Mouse (Mus musculus): ENCODE results near the gene Copz1. TPM values are rescaled to one million over a fixed set of nuclear protein-coding genes. Genes with fewer than 3 reads are reported as not detected.

Gene Copz1
- polyA plus RNA-seq, 2 experiments = 118 to 205 TPM

DNA sequence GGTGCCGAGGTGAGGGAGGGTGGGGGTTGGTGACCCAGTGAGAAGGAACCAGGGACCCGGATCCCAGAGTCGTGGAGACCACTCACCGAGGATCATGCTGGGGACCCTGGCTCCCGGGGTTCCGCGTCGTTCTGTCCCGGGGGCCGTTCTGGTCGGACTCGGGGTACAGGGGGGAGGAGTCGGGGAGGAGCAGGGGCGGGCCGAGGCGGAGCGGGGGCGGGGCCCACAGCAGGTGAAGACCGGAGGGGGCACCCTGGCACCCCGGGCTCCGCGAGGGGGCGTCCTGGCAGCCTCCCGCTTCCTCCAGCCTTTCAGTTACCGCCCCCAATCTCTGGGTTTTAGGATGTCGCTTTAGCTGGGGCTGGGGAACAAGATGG, 67.4 kb downstream of the Copz1 start, which contains the start of gene Zfp385a:
TSS of gene Zfp385a (minus strand) at position 133 of the 377 bp plus-strand sequence.
- Histone ChIP-seq H3K9me3 (ENCODE audit: control insufficient read depth, low read length) (no peaks in the 10 kb centered on the region), H3K4me2 (ENCODE audit: low read depth) (peak within 1 kb of the TSS; percentile 94), H3K36me3 (replicated peaks; ENCODE audit: control insufficient read depth, insufficient read depth, low read depth) (no peaks in the 10 kb centered on the region), H3K27ac (no peak within 1 kb of the TSS), H3K9ac (replicated peaks) (peak within 1 kb of the TSS; percentile 36), H3K4me3 (ENCODE audit: insufficient read depth in 1 of 2, low read depth in 2 of 2, low read length in 2 of 2) (peak within 1 kb of the TSS; percentile 62 to 75), H3K4me1 (replicated peaks; ENCODE audit: control insufficient read depth in 2 of 2, insufficient read depth in 2 of 2, low read length in 1 of 2) (peaks cover 3 to 30% of the 10 kb centered on the region in 2 experiments), H3K27me3 (ENCODE audit: control insufficient read depth, insufficient read depth, low read length) (no peaks in the 10 kb centered on the region; the same call in 1 of the 2 replicates)
- TF ChIP-seq CTCF (IDR thresholded peaks at IDR 0.05; ENCODE audit: low read depth) = 0 out of 2 replicates have a peak, but pooled peaks have one; percentile 15
- no peak for TF ChIP-seq EP300 (IDR thresholded peaks at IDR 0.05; ENCODE audit: low read depth)
- ATAC-seq (ENCODE audit: insufficient read depth) (peak; percentile 69), DNase-seq (ENCODE audit: low read depth in 3 of 3, low spot score in 3 of 3) (no peak)
- WGBS (ENCODE audit: insufficient replicate concordance) = under 1% methylated on average over 25 of the region's 26 CpGs

- no peak for ATAC-seq (ENCODE audit: insufficient read depth)
- peaks cover 3% of the 10 kb centered on the region; the same call in 1 of the 2 replicates for H3K36me3 ChIP-seq (replicated peaks; ENCODE audit: control insufficient read depth, insufficient read depth, low read depth)
- H3K27ac ChIP-seq = no peak overlapping the region
- WGBS (ENCODE audit: insufficient replicate concordance) = 16% methylated on average over 4 of the region's 4 CpGs
- no peak overlapping the region for H3K4me3 ChIP-seq (ENCODE audit: insufficient read depth in 1 of 2, low read depth in 2 of 2, low read length in 2 of 2)
- peak overlapping the region; percentile 94 for H3K4me2 ChIP-seq (ENCODE audit: low read depth)
- peaks cover 3 to 30% of the 10 kb centered on the region in 2 experiments for H3K4me1 ChIP-seq (replicated peaks; ENCODE audit: control insufficient read depth in 2 of 2, insufficient read depth in 2 of 2, low read length in 1 of 2)
- no peak for DNase-seq (ENCODE audit: low read depth in 3 of 3, low spot score in 3 of 3)
- no peaks in the 10 kb centered on the region for H3K9me3 ChIP-seq (ENCODE audit: control insufficient read depth, low read length)
- TF ChIP-seq EP300 (IDR thresholded peaks at IDR 0.05; ENCODE audit: low read depth) = no peak
- peak; percentile 42 for TF ChIP-seq CTCF (IDR thresholded peaks at IDR 0.05; ENCODE audit: low read depth)
- H3K27me3 ChIP-seq (ENCODE audit: control insufficient read depth, insufficient read depth, low read length) = no peaks in the 10 kb centered on the region; the same call in 1 of the 2 replicates
- no peak overlapping the region for H3K9ac ChIP-seq (replicated peaks)
Observed at GRCm38 (mm10) chr15:103340786-103341185, 68.3 kb downstream of the Copz1 start.

DNA sequence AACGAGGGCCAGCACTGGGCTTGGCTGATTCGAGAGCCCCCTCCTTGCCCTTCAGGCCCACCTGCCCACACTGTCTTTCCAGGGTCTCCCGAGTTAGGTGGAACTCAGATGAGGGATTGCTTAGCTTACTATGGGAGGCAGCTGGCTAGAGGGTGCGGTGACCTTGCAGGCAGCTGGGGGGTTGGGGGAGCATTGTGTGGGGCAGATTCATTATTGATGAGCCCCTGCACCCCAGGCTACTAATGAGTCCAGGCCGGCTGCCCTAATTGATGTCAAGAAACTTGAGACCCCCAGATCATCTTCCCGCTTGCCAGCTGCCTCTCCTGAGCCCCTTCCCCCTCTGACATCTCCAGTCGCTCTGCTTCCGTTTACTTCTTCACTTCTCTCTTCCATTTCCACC, 69.0 kb downstream of the Copz1 start:
- Histone ChIP-seq H3K27me3 (ENCODE audit: control insufficient read depth, insufficient read depth, low read length) (no peaks in the 10 kb centered on the region; the same call in 1 of the 2 replicates), H3K9ac (replicated peaks) (no peak overlapping the region), H3K4me1 (replicated peaks; ENCODE audit: control insufficient read depth in 2 of 2, insufficient read depth in 2 of 2, low read length in 1 of 2) (peaks cover 3 to 28% of the 10 kb centered on the region in 2 experiments), H3K27ac (no peak overlapping the region), H3K4me3 (ENCODE audit: insufficient read depth in 1 of 2, low read depth in 2 of 2, low read length in 2 of 2) (no peak overlapping the region), H3K36me3 (replicated peaks; ENCODE audit: control insufficient read depth, insufficient read depth, low read depth) (peaks cover 4% of the 10 kb centered on the region; the same call in 1 of the 2 replicates), H3K4me2 (ENCODE audit: low read depth) (no peak overlapping the region), H3K9me3 (ENCODE audit: control insufficient read depth, low read length) (no peaks in the 10 kb centered on the region)
- no peak for TF ChIP-seq CTCF (IDR thresholded peaks at IDR 0.05; ENCODE audit: low read depth)
- no peak for TF ChIP-seq EP300 (IDR thresholded peaks at IDR 0.05; ENCODE audit: low read depth)
- 41% methylated on average over 8 of the region's 8 CpGs for WGBS (ENCODE audit: insufficient replicate concordance)
- DNase-seq (ENCODE audit: low read depth in 3 of 3, low spot score in 3 of 3) (no peak), ATAC-seq (ENCODE audit: insufficient read depth) (no peak)

- H3K4me2 ChIP-seq (ENCODE audit: low read depth) = no peak overlapping the region
- H3K36me3 ChIP-seq (replicated peaks; ENCODE audit: control insufficient read depth, insufficient read depth, low read depth) = peaks cover 4% of the 10 kb centered on the region; the same call in 1 of the 2 replicates
- 16% methylated on average over 4 of the region's 4 CpGs for WGBS (ENCODE audit: insufficient replicate concordance)
- H3K27me3 ChIP-seq (ENCODE audit: control insufficient read depth, insufficient read depth, low read length) = no peaks in the 10 kb centered on the region; the same call in 1 of the 2 replicates
- H3K9me3 ChIP-seq (ENCODE audit: control insufficient read depth, low read length) = no peaks in the 10 kb centered on the region
- peak; percentile 56 to 68 (median 56) for DNase-seq (ENCODE audit: low read depth in 3 of 3, low spot score in 3 of 3)
- H3K27ac ChIP-seq = no peak overlapping the region
- peaks cover 3 to 23% of the 10 kb centered on the region in 2 experiments for H3K4me1 ChIP-seq (replicated peaks; ENCODE audit: control insufficient read depth in 2 of 2, insufficient read depth in 2 of 2, low read length in 1 of 2)
- H3K9ac ChIP-seq (replicated peaks) = no peak overlapping the region
- ATAC-seq (ENCODE audit: insufficient read depth) = no peak
- no peak overlapping the region for H3K4me3 ChIP-seq (ENCODE audit: insufficient read depth in 1 of 2, low read depth in 2 of 2, low read length in 2 of 2)
- TF ChIP-seq EP300 (IDR thresholded peaks at IDR 0.05; ENCODE audit: low read depth) (no peak), CTCF (IDR thresholded peaks at IDR 0.05; ENCODE audit: low read depth) (peak; percentile 81)
Observed at GRCm38 (mm10) chr15:103342415-103342814, 69.9 kb downstream of the Copz1 start.

- DNase-seq (ENCODE audit: low read depth in 3 of 3, low spot score in 3 of 3) (no peak), ATAC-seq (ENCODE audit: insufficient read depth) (no peak)
- Histone ChIP-seq H3K4me2 (ENCODE audit: low read depth) (no peak overlapping the region), H3K9me3 (ENCODE audit: control insufficient read depth, low read length) (no peaks in the 10 kb centered on the region), H3K4me3 (ENCODE audit: insufficient read depth in 1 of 2, low read depth in 2 of 2, low read length in 2 of 2) (no peak overlapping the region), H3K4me1 (replicated peaks; ENCODE audit: control insufficient read depth in 2 of 2, insufficient read depth in 2 of 2, low read length in 1 of 2) (peaks cover 3 to 17% of the 10 kb centered on the region in 2 experiments; a peak in 3 of 4 replicates), H3K36me3 (replicated peaks; ENCODE audit: control insufficient read depth, insufficient read depth, low read depth) (peaks cover 4% of the 10 kb centered on the region), H3K9ac (replicated peaks) (no peak overlapping the region), H3K27me3 (ENCODE audit: control insufficient read depth, insufficient read depth, low read length) (no peaks in the 10 kb centered on the region; the same call in 1 of the 2 replicates), H3K27ac (no peak overlapping the region)
- 66% methylated on average over 2 of the region's 3 CpGs for WGBS (ENCODE audit: insufficient replicate concordance)
- TF ChIP-seq CTCF (IDR thresholded peaks at IDR 0.05; ENCODE audit: low read depth) (no peak), EP300 (IDR thresholded peaks at IDR 0.05; ENCODE audit: low read depth) (no peak)
Observed at GRCm38 (mm10) chr15:103343008-103343407, 70.5 kb downstream of the Copz1 start.
